Mouse (Mus musculus) urinary bladder, postnatal 14 days (tissue): ENCODE results near the gene Cltb.

Experiments used
- DNase-seq: peaks from one replicate; pipeline ENCODE4 v3.0.0; 2021; ENCODE audit warnings: low spot score

Cltb gene

GRCm38 (mm10) chr13:54564232-54565200, 46.6 kb downstream of the Cltb start:
- DNase-seq: peak; percentile 15

GRCm38 (mm10) chr13:54562562-54562961, 48.6 kb downstream of the Cltb start:
- no peak for DNase-seq

- DNase-seq: no peak
Observed at GRCm38 (mm10) chr13:54560608-54561007, 50.5 kb downstream of the Cltb start.

DNA sequence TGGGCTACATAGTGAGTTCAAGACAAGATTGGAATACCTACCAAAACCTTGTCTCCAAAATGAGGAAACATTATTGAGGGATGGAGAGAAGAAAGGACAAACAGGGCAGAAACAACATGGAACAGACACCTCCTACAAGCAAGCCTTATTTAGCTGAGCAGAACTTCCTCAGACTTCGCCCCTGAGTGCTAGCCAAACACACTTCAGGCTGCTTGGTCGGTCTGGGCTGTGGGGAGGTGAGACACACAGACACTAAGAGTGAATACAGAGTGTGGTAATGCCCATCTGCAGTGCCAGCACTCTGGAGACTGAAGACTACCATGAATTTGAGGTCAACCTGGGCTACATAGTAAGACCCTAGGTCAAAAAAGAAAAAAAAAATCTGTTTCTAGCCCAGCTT, 51.5 kb downstream of the Cltb start:
- no peak for DNase-seq

DNA sequence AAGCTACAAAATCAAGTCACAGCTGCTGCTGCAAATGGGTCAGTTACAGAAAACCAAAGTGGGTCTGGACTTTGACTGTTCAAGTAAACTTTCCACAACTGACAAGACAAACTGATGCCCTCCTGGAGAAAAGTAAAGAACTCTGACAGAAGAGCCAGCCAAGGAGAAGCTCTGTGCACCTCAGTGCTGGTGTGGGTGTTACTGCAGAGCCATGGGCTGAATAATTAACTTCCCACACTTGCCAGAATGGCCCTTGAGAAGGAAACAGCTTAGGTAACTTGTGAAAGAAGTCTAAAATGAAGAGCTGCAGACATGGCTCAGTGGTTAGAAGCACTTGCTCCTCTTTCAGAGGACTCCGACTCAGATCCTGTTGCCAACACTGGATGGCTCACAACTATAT, 53.5 kb downstream of the Cltb start:
- DNase-seq: no peak

- DNase-seq: no peak
Observed at GRCm38 (mm10) chr13:54556796-54557195, 54.3 kb downstream of the Cltb start.

- DNase-seq: no peak
Observed at GRCm38 (mm10) chr13:54556176-54556575, 55.0 kb downstream of the Cltb start.

- no peak for DNase-seq
Observed at GRCm38 (mm10) chr13:54548036-54548435, 63.1 kb downstream of the Cltb start.
